Mouse (Mus musculus) bone marrow macrophage, adult 2 months (primary cell): ENCODE data around the gene Heatr9. TPM values are rescaled to one million over a fixed set of nuclear protein-coding genes. Genes with fewer than 3 reads are reported as not detected.

Experiments
- H3K27ac ChIP-seq: 2 replicates; pipeline ENCODE4 v1.5.1; 2012; ENCODE audit warnings: low read depth, low read length; ENCODE audit not compliant: insufficient read depth
- H3K4me1 ChIP-seq: 2 replicates; pipeline ENCODE4 v1.6.1; 2012; ENCODE audit warnings: low read length; ENCODE audit not compliant: control insufficient read depth, insufficient read depth
- H3K4me3 ChIP-seq: 2 replicates; pipeline ENCODE4 v1.5.1; 2012; ENCODE audit warnings: mild to moderate bottlenecking, low read length, moderate library complexity; ENCODE audit not compliant: insufficient read depth
- CTCF ChIP-seq: IDR thresholded peaks from 2 replicates; pipeline ENCODE4 v1.5.1; 2012; ENCODE audit warnings: low read depth, mild to moderate bottlenecking, low read length, moderate library complexity
- POLR2A ChIP-seq: IDR thresholded peaks from 2 replicates; pipeline ENCODE4 v1.6.1; 2012; ENCODE audit warnings: mild to moderate bottlenecking, low read depth, low read length, borderline replicate concordance
- polyA plus RNA-seq: library from polyadenylated mRNA; stranded (reverse); fragments of >200 nt; gene quantifications from 2 replicates; pipeline ENCODE4 v1.2.4, GENCODE M21; 2012; ENCODE audit not compliant: missing spikeins, insufficient read depth, insufficient read length

Gene Heatr9
- not detected in 2 replicates for polyA plus RNA-seq

- H3K4me1 ChIP-seq = peaks cover 4% of the 10 kb centered on the region; the same call in 1 of the 2 replicates
- no peak within 1 kb of the TSS for H3K27ac ChIP-seq
- TF ChIP-seq CTCF = no peak
- no peak for TF ChIP-seq POLR2A
- H3K4me3 ChIP-seq = no peak within 1 kb of the TSS
Observed at GRCm38 (mm10) chr11:83522075-83522474, at the start of gene Heatr9. Heatr9 (minus strand) TSS chr11:83522175.

DNA sequence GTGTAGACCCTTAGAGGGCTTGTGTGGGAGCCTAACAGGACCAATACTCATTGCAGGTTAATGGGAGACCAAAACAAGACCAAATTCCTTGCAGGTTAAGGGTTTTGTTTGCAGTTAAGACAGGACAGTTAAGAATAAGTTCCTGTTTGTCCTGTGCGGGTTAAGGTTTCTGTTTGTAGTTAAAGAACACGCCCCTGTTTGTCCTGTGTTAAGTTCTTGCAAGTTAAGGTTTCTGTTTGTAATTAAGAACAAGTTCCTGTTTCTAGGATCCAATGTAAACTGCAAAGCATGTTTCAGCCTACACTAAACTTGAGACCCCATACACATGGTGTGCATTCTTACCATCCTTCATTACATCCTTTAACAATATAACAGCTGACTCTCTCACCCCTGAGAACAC lies 48.2 kb upstream of the Heatr9 start:
- TF ChIP-seq CTCF (no peak), POLR2A (no peak)
- H3K4me3 ChIP-seq = no peak overlapping the region
- H3K4me1 ChIP-seq = peaks cover 46% of the 10 kb centered on the region
- H3K27ac ChIP-seq = no peak overlapping the region

DNA sequence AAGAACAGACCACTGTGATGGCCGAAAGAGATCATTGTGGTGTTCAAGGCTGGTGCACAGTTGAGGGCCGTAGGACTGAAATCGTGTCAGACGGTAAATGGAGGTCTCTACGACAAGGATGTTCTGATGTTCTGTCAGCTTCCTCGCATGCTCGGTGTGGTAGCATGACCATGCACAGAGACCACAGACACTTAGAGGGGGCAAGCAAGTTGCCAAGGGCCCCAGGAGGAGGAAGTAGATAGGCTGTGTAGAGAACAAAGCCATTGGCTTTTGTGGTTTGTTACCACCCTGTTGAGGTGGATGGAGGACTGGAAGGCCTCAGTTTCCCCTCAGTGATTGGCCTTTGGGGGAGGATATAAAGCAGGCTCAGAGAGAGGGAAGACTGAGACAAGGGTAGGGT lies 47.3 kb upstream of the Heatr9 start:
- TF ChIP-seq CTCF (no peak), POLR2A (no peak)
- Histone ChIP-seq H3K27ac (no peak overlapping the region), H3K4me1 (peaks cover 37% of the 10 kb centered on the region), H3K4me3 (no peak overlapping the region)

- Histone ChIP-seq H3K4me1 (peaks cover 37% of the 10 kb centered on the region), H3K4me3 (no peak overlapping the region), H3K27ac (no peak overlapping the region)
- TF ChIP-seq POLR2A (no peak), CTCF (no peak)
Observed at GRCm38 (mm10) chr11:83568786-83569185, 46.8 kb upstream of the Heatr9 start.

DNA sequence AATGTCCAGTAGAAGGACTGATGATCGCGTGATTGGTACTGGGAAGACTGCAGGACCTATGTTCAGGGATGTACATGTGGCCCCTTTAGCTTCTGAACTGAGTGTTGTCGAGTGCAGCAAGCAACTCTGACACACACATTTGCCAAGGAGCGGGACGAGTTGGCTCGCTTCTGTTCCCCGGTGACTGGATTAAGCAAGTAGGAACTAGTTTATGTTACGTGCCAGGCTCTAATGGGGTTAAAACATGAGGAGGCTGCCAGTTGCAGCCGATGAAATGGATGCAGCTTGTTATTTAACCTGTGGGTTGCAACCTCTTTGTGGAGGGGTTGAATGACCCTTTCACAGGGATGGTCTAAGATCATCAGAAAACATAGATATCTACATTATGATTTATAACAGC lies 46.1 kb upstream of the Heatr9 start:
- peaks cover 35% of the 10 kb centered on the region for H3K4me1 ChIP-seq
- no peak overlapping the region for H3K27ac ChIP-seq
- TF ChIP-seq POLR2A (no peak), CTCF (no peak)
- no peak overlapping the region for H3K4me3 ChIP-seq

DNA sequence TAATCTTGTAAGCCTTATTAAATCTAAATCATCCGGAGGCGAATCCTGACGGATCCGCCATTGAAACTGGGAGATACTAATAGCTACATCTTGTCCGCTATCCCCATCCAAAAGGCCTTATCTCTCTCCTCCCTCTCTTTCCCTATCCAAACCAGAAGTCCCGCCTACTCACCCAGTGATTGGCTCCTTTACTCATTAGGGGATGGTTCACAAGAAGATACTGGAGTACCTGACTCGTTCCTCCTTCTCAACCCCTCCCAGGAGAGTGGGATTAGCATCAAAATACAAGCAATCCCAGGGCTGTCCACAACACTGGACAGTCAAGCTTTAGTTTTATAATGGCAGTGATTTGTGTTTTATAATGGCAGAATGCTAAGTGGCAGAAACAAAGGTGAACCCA lies 45.3 kb upstream of the Heatr9 start:
- peaks cover 32% of the 10 kb centered on the region for H3K4me1 ChIP-seq
- no peak for TF ChIP-seq POLR2A
- TF ChIP-seq CTCF = no peak
- no peak overlapping the region for H3K27ac ChIP-seq
- H3K4me3 ChIP-seq = no peak overlapping the region

GRCm38 (mm10) chr11:83566617-83567016 lies 44.6 kb upstream of the Heatr9 start:
- no peak overlapping the region for H3K27ac ChIP-seq
- peaks cover 33% of the 10 kb centered on the region for H3K4me1 ChIP-seq
- TF ChIP-seq CTCF (no peak), POLR2A (no peak)
- H3K4me3 ChIP-seq = no peak overlapping the region

DNA sequence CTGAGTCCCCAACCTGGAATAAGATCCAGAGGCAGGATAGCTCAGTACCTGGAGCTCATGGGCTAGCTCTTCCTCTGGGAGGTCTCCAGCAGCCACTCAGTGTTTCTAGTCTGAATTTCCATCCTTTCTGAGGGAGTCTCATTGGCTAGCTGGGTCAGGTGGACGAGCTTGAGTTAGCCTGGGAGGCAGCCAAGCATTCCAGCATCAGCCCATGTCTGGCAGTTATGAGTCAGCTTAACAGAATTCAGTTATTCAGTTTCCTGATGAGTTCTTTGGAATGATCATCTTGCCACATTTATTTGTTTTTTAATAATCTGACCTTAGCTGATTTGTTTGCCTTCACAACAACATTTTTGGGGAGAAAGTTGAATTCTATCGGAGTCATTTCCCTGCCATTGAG lies 41.8 kb upstream of the Heatr9 start:
- Histone ChIP-seq H3K27ac (no peak overlapping the region), H3K4me1 (peaks cover 22% of the 10 kb centered on the region), H3K4me3 (no peak overlapping the region)
- TF ChIP-seq POLR2A = no peak
- no peak for TF ChIP-seq CTCF

GRCm38 (mm10) chr11:83562311-83562887 lies 40.4 kb upstream of the Heatr9 start:
- TF ChIP-seq CTCF = no peak
- TF ChIP-seq POLR2A = no peak
- no peak overlapping the region for H3K4me3 ChIP-seq
- peaks cover 20% of the 10 kb centered on the region for H3K4me1 ChIP-seq
- H3K27ac ChIP-seq = no peak overlapping the region

DNA sequence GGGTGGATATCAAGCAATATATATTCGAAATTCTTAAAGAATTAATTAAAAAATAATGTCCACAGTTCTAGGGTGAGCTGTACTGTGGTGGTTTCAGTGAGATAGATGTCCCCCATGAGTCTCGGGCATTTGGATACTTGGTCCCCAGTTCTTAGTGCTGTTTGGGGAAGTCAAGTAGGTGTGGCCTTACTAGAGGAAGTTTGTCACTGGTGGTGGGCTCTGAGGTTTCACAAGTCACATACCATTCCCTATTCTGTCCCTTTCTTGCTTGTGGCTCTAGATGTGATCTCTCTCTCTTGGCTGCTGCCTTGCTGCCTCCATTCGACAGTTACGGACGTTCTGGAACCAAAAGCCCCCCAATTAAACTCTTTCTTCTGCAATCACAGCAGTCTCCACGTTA lies 38.4 kb upstream of the Heatr9 start:
- Histone ChIP-seq H3K4me1 (peaks cover 25% of the 10 kb centered on the region), H3K27ac (0 out of 2 replicates have a peak overlapping the region, but pooled peaks have one; percentile 24), H3K4me3 (no peak overlapping the region)
- TF ChIP-seq POLR2A (no peak), CTCF (no peak)
